Mouse (Mus musculus) neural tube, embryonic 14.5 days (tissue): ENCODE data around the gene Shisal1. TPM values are rescaled to one million over a fixed set of nuclear protein-coding genes. Genes with fewer than 3 reads are reported as not detected.

ENCODE experiments used
- polyA plus RNA-seq: library from polyadenylated mRNA; unstranded; fragments of >200 nt; fragmentation: Nextera tagmentation; extraction: Ambion mirVana; gene quantifications from 2 replicates; pipeline ENCODE4 v1.2.1, GENCODE M21; 2014

The Shisal1 gene
- polyA plus RNA-seq, 1 experiment from 2014 or later = 5.5 TPM

Other genes starting within 250 kb of the Shisal1 start
- 3.3 and 5.7 TPM in 2 replicates for gene Parvb, start 215.1 kb downstream of the Shisal1 start, polyA plus RNA-seq
- 0.40 and 1.1 TPM in 2 replicates for gene Parvg, start 123.1 kb downstream of the Shisal1 start, polyA plus RNA-seq
- 27.6 and 41.1 TPM in 2 replicates for gene Rtl6, start 110.7 kb upstream of the Shisal1 start, polyA plus RNA-seq
- gene Prr5, start 222.5 kb upstream of the Shisal1 start, polyA plus RNA-seq = 23.6 and 27.9 TPM in 2 replicates